Comparison of ENCODE assay signal across 9 mouse cellular contexts in the genomic region with DNA sequence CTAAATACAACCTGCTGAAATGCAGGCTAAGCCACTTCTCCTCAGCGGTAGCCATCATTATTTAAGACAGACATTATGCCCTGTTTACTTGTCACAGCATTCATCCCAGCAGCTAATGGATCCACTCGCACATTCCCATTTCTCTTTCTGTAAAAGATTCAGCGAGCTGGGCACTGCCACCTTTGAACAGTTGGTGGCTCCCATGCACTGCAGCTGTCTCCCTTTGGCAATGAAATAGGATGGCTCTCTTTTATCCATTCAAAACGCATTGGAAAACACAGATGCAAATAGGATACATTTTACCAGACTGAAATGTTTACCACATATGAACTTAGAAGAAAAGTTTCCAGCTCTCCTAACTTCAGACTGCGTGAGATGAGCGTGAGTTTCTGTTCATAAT. TPM values are rescaled to one million over a fixed set of nuclear protein-coding genes. Genes with fewer than 3 reads are reported as not detected.
DNase-seq lines count a peak whose midpoint lies in the region; ATAC-seq and TF ChIP-seq lines count a peak whose summit lies in the region.
"Had no signal": no experiment of that assay in that cellular context is flagged by ENCODE, and none has a peak within 500 bp of the region (broad histone marks: within the 10 kb centered on the region; RNA-seq: fewer than 3 reads in every experiment).

No protein-coding gene starts in this region.

- H3K36me3 ChIP-seq in liver, embryonic 14.5 days (replicated peaks; ENCODE audit: control insufficient read depth, insufficient read depth, low read depth): no peaks in the 10 kb centered on the region
- H3K36me3 ChIP-seq in liver, embryonic 12.5 days: no peaks in the 10 kb centered on the region
- no peaks in the 10 kb centered on the region for H3K36me3 ChIP-seq in neural tube, embryonic 15.5 days
- H3K36me3 ChIP-seq: stomach, embryonic 15.5 days had no signal

- no peak overlapping the region for H3K9ac ChIP-seq in liver, embryonic 14.5 days (replicated peaks)
- no peak overlapping the region for H3K9ac ChIP-seq in liver, embryonic 12.5 days
- H3K9ac ChIP-seq in neural tube, embryonic 15.5 days (replicated peaks): no peak overlapping the region
- H3K9ac ChIP-seq: stomach, embryonic 15.5 days had no signal

- peak; percentile 47 for TF ChIP-seq CTCF in liver, embryonic 14.5 days (IDR thresholded peaks at IDR 0.05; ENCODE audit: low read depth)

- DNase-seq in liver, embryonic 14.5 days (ENCODE audit: low read depth in 3 of 3, low spot score in 3 of 3): no peak
- peak; percentile 71 to 74 for DNase-seq in cerebellum, postnatal 10 days
- DNase-seq in frontal cortex, postnatal 36 days (ENCODE audit: low spot score in 2 of 2): peak; percentile 46 to 71
- peak; percentile 24 for DNase-seq in left cerebral cortex, adult 11 months (ENCODE audit: low spot score)
- no peak for DNase-seq in thymus, postnatal 4 days
- no peak for DNase-seq in thymus, postnatal 0 days (ENCODE audit: low spot score)

- H3K4me1 ChIP-seq in liver, embryonic 14.5 days (replicated peaks; ENCODE audit: control insufficient read depth in 2 of 2, insufficient read depth in 2 of 2, low read length in 1 of 2): no peaks in the 10 kb centered on the region
- H3K4me1 ChIP-seq in liver, embryonic 12.5 days: no peaks in the 10 kb centered on the region
- no peaks in the 10 kb centered on the region for H3K4me1 ChIP-seq in neural tube, embryonic 15.5 days
- H3K4me1 ChIP-seq: stomach, embryonic 15.5 days had no signal

- H3K27ac ChIP-seq in liver, embryonic 14.5 days: no peak overlapping the region
- no peak overlapping the region for H3K27ac ChIP-seq in liver, embryonic 12.5 days
- no peak overlapping the region for H3K27ac ChIP-seq in neural tube, embryonic 15.5 days (replicated peaks)
- H3K27ac ChIP-seq: stomach, embryonic 15.5 days had no signal

- no peak overlapping the region for H3K4me2 ChIP-seq in liver, embryonic 14.5 days (ENCODE audit: low read depth)
- H3K4me2 ChIP-seq in liver, embryonic 12.5 days: no peak overlapping the region
- no peak overlapping the region for H3K4me2 ChIP-seq in neural tube, embryonic 15.5 days
- H3K4me2 ChIP-seq: stomach, embryonic 15.5 days had no signal

- H3K9me3 ChIP-seq in liver, embryonic 14.5 days (ENCODE audit: control insufficient read depth, low read length): no peaks in the 10 kb centered on the region
- no peaks in the 10 kb centered on the region for H3K9me3 ChIP-seq in liver, embryonic 12.5 days (replicated peaks)
- no peaks in the 10 kb centered on the region for H3K9me3 ChIP-seq in neural tube, embryonic 15.5 days (replicated peaks)
- H3K9me3 ChIP-seq: stomach, embryonic 15.5 days had no signal

- H3K27me3 ChIP-seq in liver, embryonic 14.5 days (ENCODE audit: control insufficient read depth, insufficient read depth, low read length): no peaks in the 10 kb centered on the region
- H3K27me3 ChIP-seq in liver, embryonic 12.5 days (replicated peaks): no peaks in the 10 kb centered on the region
- no peaks in the 10 kb centered on the region for H3K27me3 ChIP-seq in neural tube, embryonic 15.5 days (replicated peaks)
- H3K27me3 ChIP-seq: stomach, embryonic 15.5 days had no signal

- ATAC-seq in liver, embryonic 14.5 days (ENCODE audit: insufficient read depth): no peak
- ATAC-seq in liver, embryonic 12.5 days: no peak
- peak; percentile 79 for ATAC-seq in neural tube, embryonic 15.5 days (ENCODE audit: low FRiP score)

- H3K4me3 ChIP-seq in liver, embryonic 14.5 days (ENCODE audit: insufficient read depth in 1 of 2, low read depth in 2 of 2, low read length in 2 of 2): no peak overlapping the region
- no peak overlapping the region for H3K4me3 ChIP-seq in liver, embryonic 12.5 days
- H3K4me3 ChIP-seq in neural tube, embryonic 15.5 days (replicated peaks): no peak overlapping the region
- H3K4me3 ChIP-seq: stomach, embryonic 15.5 days had no signal

- no peak for TF ChIP-seq EP300 in liver, embryonic 14.5 days (IDR thresholded peaks at IDR 0.05; ENCODE audit: low read depth)

- WGBS in liver, embryonic 14.5 days (ENCODE audit: insufficient replicate concordance): 35% methylated on average over 6 of the region's 6 CpGs
- 42% methylated on average over 6 of the region's 6 CpGs for WGBS in liver, embryonic 12.5 days (ENCODE audit: insufficient replicate concordance)
- 27% methylated on average over 6 of the region's 6 CpGs for whole genome bisulfite sequencing in neural tube, embryonic 15.5 days

RNA-seq across cellular contexts. Expression of a gene that starts 21.5 kb away (rescaled TPM):
- 0.02 TPM in 1 of 2 replicates, not detected in the other for polyA plus RNA-seq in liver, embryonic 14.5 days (2012; rRNA removed)
- polyA plus RNA-seq in liver, embryonic 14.5 days (2014; fragmentation: Nextera tagmentation; extraction: Ambion mirVana): 0.05 and 0.08 TPM in 2 replicates
- not detected in 2 replicates for polyA plus RNA-seq in liver, embryonic 12.5 days (2016; fragmentation: Nextera tagmentation; extraction: Ambion mirVana)
- 17.4 and 21.3 TPM in 2 replicates for polyA plus RNA-seq in neural tube, embryonic 15.5 days (2015; fragmentation: Nextera tagmentation; extraction: Ambion mirVana)
- polyA plus RNA-seq in thymus, postnatal 0 days (2015; fragmentation: Nextera tagmentation; extraction: Ambion mirVana): 0.57 and 1.0 TPM in 2 replicates

Comparison
In these comparisons a context has a peak if more than half of its experiments do, and no peak if none do; other contexts are left out.
1. DNase-seq: peak in cerebellum, postnatal 10 days (2 of 2), frontal cortex, postnatal 36 days (2 of 2) and left cerebral cortex, adult 11 months (single experiment); none in liver, embryonic 14.5 days (0 of 3), thymus, postnatal 4 days (single experiment) and thymus, postnatal 0 days (single experiment).